Mouse (Mus musculus) erythroblast, embryonic 14.5 days (primary cell): ENCODE measurements around the gene Ndufaf4. TPM values are rescaled to one million over a fixed set of nuclear protein-coding genes. Genes with fewer than 3 reads are reported as not detected.

ENCODE experiments used
- H3K27me3 ChIP-seq: 2 replicates; pipeline ENCODE4 v1.6.1; 2012; ENCODE audit warnings: inconsistent platforms; ENCODE audit not compliant: control insufficient read depth
- H3K36me3 ChIP-seq: 2 replicates; pipeline ENCODE4 v1.6.1; 2012; ENCODE audit warnings: mild to moderate bottlenecking, inconsistent platforms; ENCODE audit not compliant: control insufficient read depth
- H3K4me1 ChIP-seq: 2 replicates; pipeline ENCODE4 v1.6.1; 2012; ENCODE audit warnings: inconsistent platforms; ENCODE audit not compliant: control insufficient read depth
- H3K4me3 ChIP-seq: replicated peaks from 2 replicates; pipeline ENCODE3; 2012; ENCODE audit warnings: moderate library complexity, mild to moderate bottlenecking, inconsistent platforms
- H3K9me3 ChIP-seq: 2 replicates; pipeline ENCODE4 v1.6.1; 2012; ENCODE audit warnings: low read length, inconsistent platforms, mixed read lengths; ENCODE audit not compliant: control insufficient read depth
- GATA1 ChIP-seq: IDR thresholded peaks from 2 replicates; pipeline ENCODE4 v1.6.1; 2012; ENCODE audit warnings: low read length, inconsistent platforms, mixed read lengths
- TAL1 ChIP-seq: IDR thresholded peaks from 3 replicates; pipeline ENCODE4 v1.6.1; 2012; ENCODE audit warnings: low read length, inconsistent platforms, mixed read lengths
- polyA plus RNA-seq: library from polyadenylated mRNA; stranded (reverse); fragments of >175 nt; gene quantifications from 2 replicates; pipeline ENCODE4 v1.2.3, GENCODE M21; 2012

The Ndufaf4 gene
- polyA plus RNA-seq, 1 experiment, result 0.64 TPM

GRCm38 (mm10) chr4:24898636-24899035 lies 753 bp downstream of the Ndufaf4 start:
- peaks cover 18% of the 10 kb centered on the region for H3K4me1 ChIP-seq
- H3K4me3 ChIP-seq, result peak overlapping the region; percentile 95
- TF ChIP-seq TAL1 (no peak), GATA1 (no peak)
- H3K9me3 ChIP-seq, result no peaks in the 10 kb centered on the region
- peaks cover 28% of the 10 kb centered on the region for H3K36me3 ChIP-seq
- H3K27me3 ChIP-seq, result no peaks in the 10 kb centered on the region

DNA sequence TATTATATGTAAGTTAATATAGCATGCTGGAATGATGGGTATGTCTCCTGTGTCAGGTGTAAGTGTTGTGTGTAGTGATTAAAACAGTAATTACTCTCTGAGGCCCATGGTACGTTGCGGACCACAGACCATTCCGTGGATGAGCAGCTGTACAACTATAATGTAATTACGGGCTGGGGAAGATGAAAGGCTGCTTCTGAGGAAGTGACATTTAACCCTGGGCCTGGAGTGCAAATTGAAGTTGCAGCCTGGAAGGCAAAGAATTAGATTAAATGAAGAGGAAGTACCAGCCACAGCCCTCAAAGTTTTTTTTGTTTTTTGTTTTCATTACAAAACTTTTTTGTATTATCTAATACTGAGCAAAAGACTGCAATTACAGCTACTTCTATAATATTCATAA lies 1.3 kb downstream of the Ndufaf4 start:
- Histone ChIP-seq H3K9me3 (no peaks in the 10 kb centered on the region), H3K27me3 (no peaks in the 10 kb centered on the region), H3K4me3 (peak overlapping the region; percentile 95), H3K4me1 (peaks cover 18% of the 10 kb centered on the region), H3K36me3 (peaks cover 28% of the 10 kb centered on the region)
- no peak for TF ChIP-seq TAL1
- TF ChIP-seq GATA1, result no peak

DNA sequence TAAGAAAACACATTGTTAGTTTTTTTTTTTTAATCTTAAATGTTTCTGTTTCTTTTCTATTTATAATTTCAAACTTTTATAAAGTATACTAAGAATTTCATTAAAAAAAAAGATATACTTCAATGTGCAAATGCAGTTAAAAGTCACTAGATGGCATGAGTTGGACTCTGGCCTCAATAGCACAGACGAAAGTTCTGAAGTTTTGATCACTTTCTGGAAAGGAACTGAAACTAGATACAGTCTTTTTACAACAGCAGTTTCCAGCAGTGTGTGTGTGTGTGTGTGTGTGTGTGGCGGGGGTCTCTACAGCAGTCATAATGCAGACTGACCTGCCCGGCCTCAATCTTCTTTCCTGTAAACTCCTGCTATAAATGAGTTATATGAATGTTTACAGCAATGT lies 9.9 kb downstream of the Ndufaf4 start:
- no peaks in the 10 kb centered on the region for H3K4me1 ChIP-seq
- no peaks in the 10 kb centered on the region for H3K27me3 ChIP-seq
- TF ChIP-seq GATA1 (no peak), TAL1 (no peak)
- H3K36me3 ChIP-seq, result peaks cover 7% of the 10 kb centered on the region
- no peaks in the 10 kb centered on the region for H3K9me3 ChIP-seq
- no peak overlapping the region for H3K4me3 ChIP-seq

GRCm38 (mm10) chr4:24915631-24916030 lies 17.7 kb downstream of the Ndufaf4 start:
- Histone ChIP-seq H3K9me3 (no peaks in the 10 kb centered on the region), H3K36me3 (no peaks in the 10 kb centered on the region), H3K4me3 (no peak overlapping the region), H3K4me1 (no peaks in the 10 kb centered on the region), H3K27me3 (no peaks in the 10 kb centered on the region)
- TF ChIP-seq TAL1 (no peak), GATA1 (no peak)

DNA sequence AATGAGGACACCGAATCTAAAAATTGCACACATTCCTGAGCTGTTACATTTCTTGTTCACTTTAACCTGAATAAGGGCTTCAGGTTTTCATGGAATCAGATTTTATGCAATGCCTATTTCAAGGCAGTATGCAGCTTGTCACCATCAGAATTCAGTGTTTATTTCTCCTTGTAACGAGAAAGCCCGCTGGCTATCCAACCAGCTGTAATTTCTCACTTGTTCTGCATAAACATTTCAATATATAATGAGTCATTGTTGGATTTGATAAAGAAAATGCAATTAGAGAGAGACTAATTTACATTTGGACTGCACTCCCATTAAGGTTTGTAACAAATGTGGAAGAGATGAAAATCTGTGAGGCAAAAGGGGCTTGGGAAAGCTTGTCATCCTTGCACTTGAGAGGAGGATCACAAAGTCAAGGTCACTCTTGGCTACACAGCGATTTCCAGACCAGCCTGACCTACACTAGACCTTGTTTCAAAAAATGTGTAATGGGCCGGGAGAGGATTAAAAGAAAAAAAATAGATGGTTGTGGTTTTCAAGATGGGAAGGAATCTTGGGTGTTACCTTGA lies 22.2 kb downstream of the Ndufaf4 start:
- Histone ChIP-seq H3K36me3 (no peaks in the 10 kb centered on the region), H3K9me3 (no peaks in the 10 kb centered on the region), H3K4me1 (no peaks in the 10 kb centered on the region), H3K4me3 (no peak overlapping the region), H3K27me3 (no peaks in the 10 kb centered on the region)
- no peak for TF ChIP-seq GATA1
- TF ChIP-seq TAL1, result no peak

DNA sequence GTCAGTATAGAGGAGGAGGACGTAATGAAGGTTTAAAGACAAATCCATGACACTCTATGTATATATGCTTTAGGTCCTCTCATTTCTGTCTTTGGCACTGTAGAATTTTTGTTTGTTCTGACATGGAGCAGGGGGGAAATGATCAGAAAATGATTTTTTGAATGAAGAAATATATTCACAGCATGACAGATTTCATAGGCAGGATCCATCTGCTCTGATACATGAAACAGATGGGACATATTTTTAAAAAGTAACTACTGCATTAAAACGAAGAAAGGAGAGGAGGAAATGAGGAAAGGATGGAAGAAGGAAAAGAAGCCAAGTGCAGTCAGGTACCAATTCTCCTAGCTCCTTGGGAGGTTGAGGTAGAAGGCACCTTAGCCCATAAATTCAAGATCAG lies 26.8 kb downstream of the Ndufaf4 start:
- no peaks in the 10 kb centered on the region for H3K4me1 ChIP-seq
- no peaks in the 10 kb centered on the region for H3K36me3 ChIP-seq
- no peaks in the 10 kb centered on the region for H3K27me3 ChIP-seq
- H3K9me3 ChIP-seq, result no peaks in the 10 kb centered on the region
- TF ChIP-seq TAL1 (no peak), GATA1 (no peak)
- H3K4me3 ChIP-seq, result no peak overlapping the region

- no peaks in the 10 kb centered on the region for H3K9me3 ChIP-seq
- H3K4me3 ChIP-seq, result no peak overlapping the region
- no peaks in the 10 kb centered on the region for H3K27me3 ChIP-seq
- TF ChIP-seq GATA1 (no peak), TAL1 (no peak)
- no peaks in the 10 kb centered on the region for H3K4me1 ChIP-seq
- H3K36me3 ChIP-seq, result no peaks in the 10 kb centered on the region
These were observed 30.4 kb downstream of the Ndufaf4 start for GRCm38 (mm10) chr4:24928260-24928780.

DNA sequence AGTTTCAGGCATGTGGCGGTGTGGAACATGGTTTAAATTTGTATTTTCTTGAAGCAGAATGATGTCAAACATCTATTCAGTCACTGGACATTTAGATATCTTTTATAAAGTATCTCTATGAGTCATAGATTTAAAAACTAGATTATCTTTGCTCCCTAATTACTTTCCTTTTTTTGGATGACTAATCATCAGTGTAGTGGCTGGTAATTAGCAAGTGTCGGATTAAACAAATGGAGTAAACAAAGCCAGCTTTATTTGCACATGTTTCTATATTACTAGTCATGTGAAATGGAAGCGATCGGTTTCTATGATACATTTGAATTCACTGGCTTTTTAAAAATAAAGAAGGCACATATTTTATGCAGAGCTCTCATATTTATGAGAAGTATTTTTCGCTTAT lies 31.0 kb downstream of the Ndufaf4 start:
- H3K27me3 ChIP-seq, result no peaks in the 10 kb centered on the region
- H3K9me3 ChIP-seq, result no peaks in the 10 kb centered on the region
- no peak overlapping the region for H3K4me3 ChIP-seq
- H3K36me3 ChIP-seq, result no peaks in the 10 kb centered on the region
- H3K4me1 ChIP-seq, result no peaks in the 10 kb centered on the region
- TF ChIP-seq GATA1 (no peak), TAL1 (no peak)

DNA sequence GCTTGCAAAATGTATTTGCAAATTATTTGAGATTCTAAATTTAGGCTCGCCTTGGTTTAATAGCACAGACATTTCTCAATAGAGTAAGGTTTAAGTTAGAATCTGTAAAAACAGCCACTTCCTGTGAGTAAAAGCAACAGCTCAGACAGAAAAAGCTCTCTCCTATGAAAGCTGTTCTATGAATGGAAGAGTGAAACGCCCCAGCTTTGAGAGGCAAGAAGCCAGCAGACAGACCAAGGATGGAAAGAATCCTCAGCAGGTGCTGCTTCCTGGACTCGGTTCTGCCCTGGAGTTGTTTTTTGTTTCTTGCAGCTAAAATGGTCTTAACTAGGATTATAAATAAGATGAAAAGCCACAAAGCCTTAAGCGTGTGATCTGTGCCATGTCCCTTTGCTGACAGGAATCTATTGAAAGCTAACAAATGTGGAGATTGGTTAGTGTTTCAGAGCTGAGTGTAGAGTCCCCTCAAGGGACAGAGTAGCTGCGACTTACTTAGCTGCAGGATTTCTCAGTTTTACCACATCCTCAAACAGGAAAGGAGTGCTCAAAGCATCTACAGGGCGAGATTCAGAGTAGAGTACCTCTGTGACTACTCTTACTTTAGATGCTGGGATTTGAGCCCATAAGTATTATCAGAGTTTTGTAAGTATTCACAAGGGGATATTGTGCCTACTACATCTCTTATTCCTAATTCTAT lies 45.0 kb downstream of the Ndufaf4 start:
- Histone ChIP-seq H3K4me3 (no peak overlapping the region), H3K36me3 (no peaks in the 10 kb centered on the region), H3K4me1 (no peaks in the 10 kb centered on the region), H3K27me3 (no peaks in the 10 kb centered on the region), H3K9me3 (no peaks in the 10 kb centered on the region)
- TF ChIP-seq GATA1, result no peak
- no peak for TF ChIP-seq TAL1

Other genes with a start within 250 kb of the Ndufaf4 start
- 0.01 TPM in 1 of 2 replicates, not detected in the other for gene Klhl32, start 47.0 kb upstream of the Ndufaf4 start, polyA plus RNA-seq
- not detected in 2 replicates for gene Gpr63, start 68.3 kb downstream of the Ndufaf4 start, polyA plus RNA-seq